Mouse (Mus musculus) urinary bladder, adult 18-20 months (tissue): ENCODE data around the gene Zfyve19.
A peak's percentile ranks its signal among the peaks of the same experiment; 100 is the strongest.

ENCODE experiments used
- DNase-seq, 2 experiments: peaks; one replicate each; pipeline ENCODE4 v3.0.0; 2022; ENCODE audit warnings: low spot score in 2 of 2, mixed read lengths in 2 of 2

The Zfyve19 gene

DNA sequence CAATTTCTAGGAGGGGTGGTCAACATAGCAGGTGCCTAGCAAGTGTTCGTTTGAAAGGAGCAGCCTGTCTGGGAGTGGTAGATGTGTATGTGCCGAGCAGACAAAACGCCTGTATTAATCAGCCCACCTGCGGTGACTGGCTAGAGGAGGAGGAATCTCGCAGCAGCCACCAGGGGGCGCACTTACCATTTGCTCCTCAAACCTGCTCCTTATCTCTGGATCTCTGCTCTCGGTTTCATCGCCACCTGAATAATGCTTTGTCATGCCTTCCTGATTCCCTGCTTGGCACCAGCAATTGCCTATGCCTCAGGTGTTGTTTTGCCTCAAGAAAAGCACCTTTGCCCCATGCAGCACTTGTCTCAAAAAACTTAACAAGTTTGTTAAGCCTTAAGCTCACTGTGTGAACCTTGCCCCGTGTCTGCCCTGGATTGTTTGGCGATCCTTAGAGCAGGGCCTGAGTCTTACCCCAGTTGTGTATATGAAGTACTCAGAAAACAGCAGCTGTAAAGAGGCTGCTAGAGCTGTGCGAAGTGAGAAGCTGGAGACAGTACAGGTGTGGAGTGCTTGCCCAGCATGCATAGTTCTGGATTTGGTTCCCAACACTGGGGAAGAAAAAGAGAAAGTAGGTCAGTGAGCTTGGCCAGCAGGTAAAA is 42.5 kb downstream of the Zfyve19 start:
- peak; percentile 80 to 85 for DNase-seq

DNA sequence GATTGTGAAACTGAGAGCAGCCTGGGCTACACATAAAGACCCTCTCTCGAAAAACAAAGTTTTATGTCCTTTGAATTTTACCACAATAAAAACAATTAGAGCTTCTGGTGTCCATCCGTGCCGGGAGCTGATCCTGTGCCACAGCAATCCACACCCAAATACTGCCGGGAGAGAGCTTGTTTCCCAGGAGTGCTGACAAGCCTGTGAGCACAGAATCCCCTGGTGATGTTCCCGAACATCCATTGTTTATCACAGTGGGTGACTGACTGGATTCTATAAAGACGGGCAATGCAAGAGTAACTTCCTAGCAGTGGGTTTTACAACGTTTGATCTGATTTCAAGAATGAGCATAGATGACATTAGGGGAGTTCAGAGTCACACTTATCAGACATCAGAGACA is 46.6 kb downstream of the Zfyve19 start:
- no peak for DNase-seq

DNA sequence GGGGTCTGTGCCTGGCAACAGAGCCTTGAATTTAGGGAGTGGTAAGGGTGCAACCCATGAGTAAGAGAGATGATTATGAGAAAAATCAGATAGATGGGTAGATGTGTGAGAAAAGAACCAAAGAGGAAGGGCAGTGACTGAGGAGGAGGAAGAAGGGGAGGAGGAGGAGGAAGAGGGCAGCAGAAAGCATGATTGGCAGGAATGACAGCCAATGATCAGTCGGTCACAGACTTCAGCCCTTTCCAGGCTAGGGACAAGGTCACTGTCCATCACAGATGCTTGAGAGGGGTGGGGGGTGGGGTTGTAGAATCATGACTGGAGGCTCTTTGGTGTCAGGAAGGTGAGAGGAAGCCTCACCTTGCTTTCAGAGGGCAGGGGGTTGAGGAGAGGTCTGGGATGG is 52.1 kb downstream of the Zfyve19 start:
- no peak for DNase-seq

DNA sequence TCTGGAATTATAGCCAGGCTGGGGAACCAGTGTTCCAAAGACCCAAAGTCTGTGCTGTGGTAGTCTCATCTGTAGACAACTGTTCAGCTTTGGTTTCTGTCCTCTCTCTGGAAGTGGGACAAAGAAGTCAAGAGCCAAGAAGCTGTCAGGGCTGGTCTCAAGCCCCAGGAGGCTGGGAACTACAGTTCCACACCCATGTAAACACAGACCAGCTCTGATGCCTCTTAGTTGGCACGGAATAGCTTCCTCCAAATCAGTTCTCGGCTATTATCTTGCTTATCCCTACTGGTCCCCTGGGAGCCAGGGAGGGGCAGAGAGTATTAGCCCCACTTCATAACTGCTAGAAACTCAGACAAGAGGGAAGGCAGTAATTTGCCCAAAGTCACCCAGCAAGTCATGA is 52.9 kb downstream of the Zfyve19 start:
- no peak for DNase-seq

DNA sequence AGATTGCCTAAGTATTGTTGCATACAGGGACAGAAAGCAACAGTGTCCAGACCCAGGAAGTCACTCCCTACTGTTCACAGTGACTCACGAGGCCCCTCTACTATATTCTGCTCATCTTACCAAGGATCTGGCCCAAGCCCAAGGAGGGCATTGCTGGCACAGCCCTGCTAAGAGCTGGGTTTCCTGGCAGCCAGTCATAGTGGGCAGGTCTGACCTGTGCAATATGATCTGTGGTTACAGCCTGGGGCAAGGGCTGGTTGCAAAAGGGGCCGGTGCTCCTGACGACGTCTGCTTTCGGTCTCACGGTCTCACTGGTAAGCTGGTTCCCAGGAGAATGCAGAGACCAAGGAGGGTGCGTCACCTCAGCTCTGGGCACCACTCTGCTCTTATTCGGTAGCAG is 54.6 kb downstream of the Zfyve19 start:
- DNase-seq = peak; percentile 58 to 78

GRCm38 (mm10) chr2:119263813-119264212 is 55.4 kb downstream of the Zfyve19 start:
- no peak for DNase-seq
